Mouse (Mus musculus) heart, postnatal 4 days (tissue): ENCODE results near the gene Ptgis. TPM values are rescaled to one million over a fixed set of nuclear protein-coding genes. Genes with fewer than 3 reads are reported as not detected.

Experiments used
- DNase-seq: peaks from one replicate; pipeline ENCODE4 v3.0.0; 2021
- total RNA-seq, 2 experiments: library from RNA; stranded (reverse); gene quantifications; 2 replicates each; pipeline ENCODE4 v1.2.3; 2021

The Ptgis gene
- total RNA-seq = 10 to 100 TPM; 36.7 to 40.9 TPM

DNA sequence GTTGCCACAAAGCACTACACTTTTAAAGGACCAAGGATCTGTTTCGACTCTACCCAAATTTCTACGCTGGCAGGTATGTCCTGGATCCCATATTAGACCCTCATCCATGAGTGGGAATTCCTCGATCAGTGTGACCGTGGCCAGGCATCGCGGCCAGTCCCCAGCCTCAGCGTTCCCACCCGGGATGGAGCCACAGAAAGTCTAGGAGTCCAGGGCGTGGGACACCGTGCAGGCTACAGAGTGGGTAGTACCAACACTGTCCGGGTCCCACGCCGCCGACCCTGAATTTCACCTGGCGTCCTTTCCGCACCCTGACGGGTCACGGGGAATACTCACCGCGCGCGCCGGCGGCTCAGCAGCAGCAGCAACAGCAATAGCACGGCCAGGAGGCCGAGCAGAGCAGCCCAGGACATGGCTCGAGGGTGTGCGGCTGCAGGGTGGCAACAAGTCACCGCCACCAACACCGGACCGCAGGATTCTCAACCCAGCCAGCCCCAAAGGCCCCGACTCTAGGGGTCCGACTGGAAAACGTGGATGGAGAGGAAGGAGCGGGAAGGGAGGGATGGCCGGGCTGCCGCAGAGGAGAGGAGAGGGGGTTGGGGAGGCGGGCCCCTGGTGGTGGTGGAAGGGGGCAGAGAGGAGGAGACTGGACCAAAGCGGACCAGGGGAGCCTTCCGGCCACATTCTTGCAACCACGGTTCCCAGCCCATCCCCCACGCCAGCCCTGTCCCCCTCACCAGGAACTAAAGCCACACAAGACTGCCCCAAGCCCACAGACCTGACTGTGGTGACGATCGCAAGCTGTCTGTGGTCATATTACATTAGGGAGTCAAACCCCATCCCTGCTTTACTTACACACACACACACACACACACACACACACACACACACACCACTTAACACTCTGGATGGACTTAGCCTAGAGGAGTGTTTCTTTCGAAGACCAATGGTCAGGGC is at the start of gene Ptgis:
Gene Ptgis, minus strand, starts transcription at position 597 of the 957 bp plus-strand sequence.
- DNase-seq = peak; percentile 69

DNA sequence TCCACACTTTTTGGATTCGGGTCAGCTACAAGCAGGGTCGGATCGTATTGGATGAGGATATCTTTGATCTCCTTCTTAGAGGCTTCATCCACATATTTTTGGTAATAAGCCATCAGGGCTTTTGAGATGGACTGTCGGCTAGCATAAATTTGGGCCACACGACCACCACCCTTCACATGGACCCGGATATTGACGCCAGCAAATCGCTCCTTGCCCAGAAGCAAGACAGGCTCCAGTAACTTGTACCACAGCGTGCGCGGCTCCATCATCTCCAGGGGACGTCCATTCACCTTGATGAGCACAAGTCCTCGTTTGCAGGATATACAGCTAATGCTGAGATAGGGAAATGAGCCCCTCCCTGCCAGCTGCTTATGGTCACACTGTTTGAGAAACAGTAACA is 41.1 kb upstream of the Ptgis start:
- DNase-seq = peak; percentile 3

DNA sequence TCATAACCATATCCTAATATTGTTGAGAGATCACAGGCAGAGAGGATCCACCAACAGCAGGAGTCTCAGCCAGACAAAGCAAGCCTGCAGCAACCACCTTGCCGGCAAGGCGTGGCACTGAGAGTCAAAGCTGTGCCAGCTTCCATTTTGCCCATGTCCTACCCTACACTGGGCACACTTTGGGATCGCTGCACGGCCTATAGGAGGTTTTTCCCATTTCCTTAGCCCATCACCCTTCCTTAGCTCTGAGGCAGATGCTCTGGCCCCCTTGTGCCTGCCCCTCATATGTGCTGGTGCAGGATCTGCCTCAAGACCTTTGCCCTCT is 40.5 kb upstream of the Ptgis start:
- DNase-seq = no peak

DNA sequence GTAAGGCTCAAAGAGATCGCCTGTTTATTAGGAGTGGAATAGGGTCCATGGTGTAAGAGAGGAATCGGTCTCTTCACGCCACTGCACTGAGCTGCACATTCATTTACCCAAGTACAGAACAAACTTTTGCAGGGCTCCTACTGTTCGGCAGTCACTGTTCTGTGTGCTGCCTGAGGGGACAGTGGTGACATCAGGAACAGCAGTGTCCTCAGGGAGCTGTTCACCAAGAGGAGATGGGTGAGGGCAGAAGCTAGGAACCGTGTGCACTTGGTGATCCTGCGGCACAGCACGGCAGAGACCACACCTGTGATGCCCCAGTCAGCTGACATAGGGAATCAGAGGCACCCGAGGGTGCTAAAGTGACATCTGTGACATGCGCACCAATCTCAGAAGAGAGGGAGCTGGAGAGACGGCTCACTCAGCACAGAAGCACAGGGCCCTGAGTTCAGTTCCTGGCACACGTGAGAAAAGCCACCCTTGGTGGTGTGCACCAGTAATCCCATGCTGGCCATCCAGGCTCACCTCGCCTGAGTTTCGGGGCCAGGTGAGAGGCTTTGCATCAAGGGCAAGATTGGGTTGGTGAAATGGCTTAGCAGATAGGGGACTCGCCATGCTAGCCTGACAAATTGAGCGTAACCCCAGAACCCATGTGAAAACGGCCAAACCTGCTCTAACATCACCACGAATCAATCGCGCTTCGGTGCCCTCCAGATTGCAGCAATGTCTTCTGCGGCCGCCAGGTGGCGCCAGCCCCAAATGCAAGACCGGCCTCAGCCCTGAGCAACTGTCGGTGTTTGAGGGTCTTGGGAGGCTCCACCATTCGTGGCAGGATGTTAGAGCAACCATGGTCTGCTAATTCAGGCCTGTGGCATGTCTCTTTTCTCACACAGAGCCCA is 39.9 kb upstream of the Ptgis start:
- DNase-seq = peak; percentile 84

DNA sequence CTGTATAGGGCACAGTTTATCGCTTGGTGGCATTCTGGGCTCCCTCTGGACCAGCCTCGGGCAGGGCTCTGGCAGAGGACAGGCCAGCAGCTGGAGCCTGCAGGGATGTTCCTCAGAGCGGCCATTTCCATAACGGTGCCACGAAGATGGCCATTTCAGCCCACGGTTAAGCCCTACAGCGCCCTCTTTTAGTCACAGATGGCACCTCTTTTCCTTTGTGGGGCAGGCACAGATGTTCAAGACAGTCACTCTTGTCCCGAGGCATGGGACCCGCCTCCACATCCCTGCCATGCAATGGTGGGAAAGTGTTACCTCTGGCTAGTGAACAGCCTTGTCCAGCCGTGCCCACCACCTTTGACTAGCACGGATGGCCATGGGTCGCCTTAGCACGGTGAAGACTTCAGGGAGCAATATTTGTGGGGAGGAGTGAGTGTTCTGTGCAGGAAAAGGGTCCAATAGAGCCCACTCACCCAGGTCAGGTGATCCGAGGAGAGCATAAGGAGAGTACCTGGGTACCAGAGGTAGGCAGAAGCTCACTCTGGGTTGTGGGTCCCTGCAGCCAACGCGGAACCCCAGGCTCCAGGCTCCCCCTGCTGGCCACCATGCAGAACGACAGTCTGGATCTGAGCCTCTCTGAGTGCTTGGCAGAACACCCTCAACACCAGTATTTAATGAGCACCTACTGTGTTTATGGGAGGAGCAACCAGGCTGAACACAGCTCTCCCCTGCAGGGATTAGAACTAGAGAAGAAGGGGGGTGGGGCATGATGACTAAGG is 38.5 kb upstream of the Ptgis start:
- DNase-seq = peak; percentile 80

DNA sequence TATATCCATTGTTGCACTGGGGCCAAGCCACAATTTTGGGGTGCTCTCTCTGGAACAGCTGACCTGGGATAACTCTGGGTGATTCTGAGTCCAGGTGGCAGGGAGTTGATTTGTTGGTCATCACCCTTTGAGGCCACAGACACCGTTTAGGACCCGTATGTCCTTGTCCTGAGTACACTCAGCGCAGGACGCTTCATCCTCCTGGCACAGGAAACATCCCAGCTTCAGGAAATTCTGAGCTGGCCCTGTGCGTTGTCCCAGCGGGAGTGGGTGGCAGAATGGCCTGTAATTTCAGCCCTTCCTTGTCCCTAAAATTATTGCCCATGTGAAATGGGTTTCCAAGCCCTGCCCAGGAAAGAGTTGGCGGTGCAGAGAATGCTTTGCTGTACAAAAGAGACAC is 37.6 kb upstream of the Ptgis start:
- DNase-seq = peak; percentile 3

DNA sequence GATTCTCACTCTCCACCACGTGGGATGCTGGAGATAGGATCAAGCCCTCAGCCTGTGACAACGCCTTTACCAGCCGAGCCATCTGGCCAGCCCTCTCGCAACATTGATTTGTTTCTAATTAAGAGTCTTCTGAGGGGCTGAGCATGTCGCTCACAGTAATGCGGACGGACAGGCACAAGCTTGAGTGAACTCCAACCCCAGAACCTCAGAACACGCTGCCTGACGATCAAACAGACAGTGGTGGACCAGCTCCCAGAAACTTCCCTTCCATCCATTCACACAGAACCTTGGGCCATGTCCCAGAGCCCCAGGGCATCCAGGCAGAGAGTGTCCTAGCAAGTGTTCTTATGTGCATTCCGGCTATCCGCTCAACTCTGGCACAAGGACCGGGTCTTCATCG is 36.6 kb upstream of the Ptgis start:
- DNase-seq = peak; percentile 3

DNA sequence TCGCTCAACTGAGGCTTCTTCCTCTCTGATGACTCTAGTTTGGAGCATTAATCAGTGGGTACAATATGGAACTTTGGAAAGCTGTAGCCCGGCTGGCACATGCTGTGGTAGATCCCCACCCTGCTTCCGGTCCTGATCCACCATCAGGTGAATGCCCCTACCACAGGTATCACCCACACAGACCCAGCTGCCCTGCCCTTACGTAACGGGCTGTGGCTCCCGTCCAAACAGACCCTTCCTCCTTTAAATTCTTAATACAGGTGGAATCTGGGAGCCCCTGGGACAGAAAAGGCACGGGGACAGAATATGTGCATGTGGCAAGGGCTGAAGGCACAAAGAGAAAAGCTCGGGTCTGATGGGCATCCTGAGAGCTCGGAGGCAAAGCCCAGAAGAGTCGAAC is 35.5 kb upstream of the Ptgis start:
- peak; percentile 4 for DNase-seq

DNA sequence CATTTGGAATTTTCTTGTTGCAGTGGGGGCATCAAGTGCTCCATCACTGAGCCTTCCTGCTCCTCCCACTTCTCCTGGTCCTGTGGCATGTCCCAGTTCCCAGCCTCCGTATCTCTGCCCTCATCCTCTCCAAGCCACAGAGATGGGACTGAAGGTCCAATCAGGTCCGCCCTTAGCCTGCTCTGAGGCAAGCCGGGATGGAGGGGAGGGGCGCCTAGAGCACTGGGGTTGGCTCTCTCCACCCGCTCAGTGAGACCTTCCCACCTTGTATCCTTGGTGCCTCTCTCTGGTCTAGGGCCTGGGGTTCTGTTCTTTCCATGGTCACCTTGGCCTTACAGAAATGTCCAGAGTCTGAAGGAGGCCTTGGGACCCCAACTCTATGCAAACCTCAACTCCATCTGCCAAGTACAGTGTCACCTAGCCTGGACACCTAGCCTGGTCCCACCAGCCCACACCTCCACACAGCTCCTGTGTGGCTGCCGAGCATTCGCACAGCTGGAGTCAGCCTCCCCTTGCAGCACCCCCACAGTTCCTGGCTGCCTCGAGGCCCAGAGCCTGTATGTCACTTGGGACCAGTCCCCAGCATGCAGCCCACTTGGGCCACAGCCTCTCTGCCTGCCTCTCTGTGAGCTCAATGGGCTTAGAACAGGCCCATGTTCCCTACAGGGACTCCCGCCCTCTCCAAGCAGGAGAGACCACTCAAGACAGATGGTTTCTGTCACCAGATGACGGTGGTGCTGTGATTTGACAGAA is 34.5 kb upstream of the Ptgis start:
- DNase-seq = peak; percentile 4

DNA sequence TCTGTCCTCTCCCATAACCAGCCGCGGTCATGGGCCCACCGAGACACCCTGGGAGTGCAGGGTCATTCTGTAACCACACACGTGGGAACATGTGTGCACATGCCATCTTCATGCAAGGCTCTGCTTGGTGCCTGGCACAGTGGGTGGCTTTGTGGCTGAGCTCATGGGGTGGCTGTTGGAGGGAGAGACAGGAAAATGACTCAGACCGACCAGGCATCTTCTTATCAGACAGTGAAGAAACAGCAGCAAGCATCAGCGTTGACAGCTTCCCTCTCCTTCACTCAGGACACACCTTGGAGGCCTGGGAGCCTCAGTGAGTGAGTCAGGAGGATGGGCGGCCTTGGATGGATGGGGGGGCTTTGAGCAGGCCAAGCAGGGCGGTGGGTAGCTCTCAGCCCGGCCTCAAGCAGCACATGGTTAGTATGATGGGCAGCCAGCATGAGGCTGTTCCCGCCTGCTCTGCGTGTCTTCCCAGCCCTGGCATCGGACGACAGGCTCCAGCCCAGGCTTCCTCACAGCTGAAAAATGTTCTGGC is 32.9 kb upstream of the Ptgis start:
- peak; percentile 13 for DNase-seq

DNA sequence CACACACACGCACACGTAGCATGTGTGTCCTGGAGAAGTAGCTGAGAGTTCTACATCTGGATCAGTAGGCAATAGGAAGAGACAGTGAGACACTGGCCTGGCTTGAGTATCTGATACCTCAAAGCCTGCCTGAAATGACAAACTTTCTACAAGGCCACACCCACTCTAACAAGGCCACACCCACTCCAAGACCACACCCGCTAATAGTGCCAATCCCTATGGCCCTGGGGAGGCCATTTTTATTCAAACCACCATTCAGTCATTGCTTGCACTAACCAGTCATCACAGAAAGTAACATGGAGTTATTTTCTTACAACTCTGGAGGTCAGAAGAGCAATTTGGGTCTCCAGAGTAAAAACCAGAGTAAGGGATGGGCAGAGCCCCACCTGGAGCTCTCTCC is 32.3 kb upstream of the Ptgis start:
- DNase-seq = peak; percentile 4

DNA sequence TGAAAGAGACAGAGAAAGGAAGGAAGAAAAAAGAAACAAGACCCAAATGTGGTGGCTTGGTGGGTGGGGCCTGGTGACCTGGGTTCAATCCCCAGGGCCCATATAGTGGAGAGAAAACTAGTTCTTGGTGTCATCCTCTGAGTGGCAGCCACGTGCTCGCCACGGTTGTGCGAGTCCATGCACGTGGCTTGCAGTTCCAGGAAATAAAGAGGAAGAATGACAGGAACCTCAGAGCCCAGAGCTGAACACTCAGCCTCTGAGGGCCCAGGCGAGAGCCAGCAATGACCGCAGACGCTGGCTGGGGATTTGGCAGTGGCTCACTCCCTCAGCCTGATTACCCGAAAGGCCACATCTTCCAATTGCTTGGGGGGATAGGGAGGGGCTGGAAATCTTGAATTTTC is 30.7 kb upstream of the Ptgis start:
- DNase-seq = peak; percentile 70

DNA sequence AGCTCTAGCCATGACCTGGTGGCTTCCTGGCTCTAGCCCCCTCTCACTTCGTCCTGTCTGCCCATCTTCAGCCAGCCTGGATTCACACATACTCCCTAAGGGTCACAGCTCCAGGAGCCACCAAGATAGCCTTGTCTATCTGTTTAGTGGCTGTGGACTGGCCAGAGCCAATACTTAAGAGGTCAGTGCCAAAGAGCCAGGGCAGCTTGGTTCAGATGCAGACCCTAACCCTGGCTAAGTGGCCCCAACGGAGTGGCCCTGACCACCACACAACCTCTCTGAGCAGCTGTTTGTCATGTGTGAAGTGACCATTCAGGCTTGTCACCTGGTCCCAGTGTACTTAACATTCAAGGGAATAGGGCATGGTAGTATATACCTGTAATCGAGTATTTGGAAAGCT is 30.1 kb upstream of the Ptgis start:
- peak; percentile 3 for DNase-seq

DNA sequence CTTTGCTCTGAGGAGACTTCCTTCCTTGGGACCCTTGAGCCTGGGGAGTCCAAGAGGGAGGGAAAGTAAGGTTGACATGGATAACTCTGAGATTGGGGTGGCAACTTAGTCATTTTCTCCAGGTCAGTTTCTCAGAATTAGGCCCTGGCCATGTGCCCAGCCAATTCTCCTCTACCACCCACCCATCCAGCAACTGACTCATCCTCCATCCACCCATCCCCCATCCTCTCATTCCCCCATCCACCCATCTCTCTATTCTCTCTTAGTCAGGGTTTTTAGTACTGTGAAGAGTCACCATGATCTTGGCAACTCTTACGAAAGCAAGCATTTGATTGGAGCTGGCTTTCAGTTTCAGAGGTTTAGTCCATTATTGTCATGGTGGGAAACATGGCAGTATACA is 28.3 kb upstream of the Ptgis start:
- peak; percentile 5 for DNase-seq

DNA sequence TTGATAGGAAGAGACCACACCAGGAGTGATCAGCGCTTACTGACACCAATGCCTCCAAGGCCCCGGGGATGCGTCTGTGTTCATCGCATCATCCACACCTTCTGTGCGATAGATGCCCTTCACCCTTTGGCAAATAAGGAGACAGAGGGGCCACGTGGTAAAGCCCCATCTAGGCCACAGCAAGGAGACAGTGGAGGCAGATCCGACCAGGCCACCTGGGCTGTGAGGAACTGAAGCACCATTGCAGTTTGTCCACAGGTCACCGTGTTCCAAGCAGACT is 27.9 kb upstream of the Ptgis start:
- no peak for DNase-seq

DNA sequence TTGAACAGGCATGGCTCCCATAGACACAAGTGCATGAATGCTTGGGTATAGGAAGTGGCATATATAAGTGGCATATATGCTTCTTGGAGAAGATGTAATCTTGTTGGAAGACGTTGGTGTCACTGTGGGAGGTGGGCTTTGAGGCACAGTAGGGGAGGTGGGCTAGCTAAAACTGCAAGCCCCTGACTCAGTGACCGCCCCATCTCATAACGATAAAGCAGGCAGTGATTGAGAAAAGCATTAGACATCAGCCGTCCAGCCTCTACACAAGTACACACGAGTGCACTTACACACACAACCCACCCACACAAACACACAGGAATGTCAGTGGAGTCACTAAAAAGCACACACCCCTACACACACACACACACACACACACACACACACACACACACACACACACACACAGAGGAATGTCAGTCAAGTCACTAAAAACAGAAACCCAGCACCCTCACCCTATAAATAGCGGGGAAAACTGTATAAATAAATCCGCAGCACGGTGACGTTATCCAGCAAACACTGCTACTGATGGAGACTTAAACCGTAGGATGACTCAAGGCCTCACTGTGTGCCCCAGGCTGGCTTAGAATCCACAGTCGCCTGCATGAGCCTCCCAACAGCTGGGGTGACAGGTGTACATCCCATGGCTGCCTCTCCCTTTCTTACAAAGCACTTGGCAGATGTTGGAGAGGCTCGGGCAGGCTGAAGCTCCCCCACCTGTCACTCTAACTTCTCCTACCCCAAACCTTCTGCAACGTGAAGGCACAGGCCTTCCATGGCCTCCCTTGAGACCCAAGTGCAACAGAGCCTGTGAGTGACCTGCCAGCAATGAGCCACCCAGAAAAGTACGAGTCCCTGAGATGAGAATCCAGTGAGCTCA is 27.4 kb upstream of the Ptgis start:
- peak; percentile 24 for DNase-seq

DNA sequence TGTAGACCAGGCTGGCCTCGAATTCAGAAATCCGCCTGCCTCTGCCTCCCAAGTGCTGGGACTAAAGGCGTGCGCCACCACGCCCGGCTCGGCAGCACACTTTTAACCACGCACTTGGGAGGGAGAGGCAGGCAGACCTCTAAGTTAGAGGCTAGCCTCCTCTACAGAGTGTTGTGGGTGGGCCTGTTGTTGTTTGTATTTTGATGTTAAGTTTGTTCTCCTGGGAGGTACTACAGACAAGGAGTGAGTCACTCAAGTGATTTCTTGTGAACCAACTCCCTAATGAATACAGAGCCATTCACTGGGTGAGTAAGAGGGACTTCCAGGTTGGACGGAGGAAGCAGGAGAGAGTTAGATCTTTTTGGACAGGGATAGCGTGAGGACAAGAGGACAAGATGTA is 25.8 kb upstream of the Ptgis start:
- DNase-seq = no peak

DNA sequence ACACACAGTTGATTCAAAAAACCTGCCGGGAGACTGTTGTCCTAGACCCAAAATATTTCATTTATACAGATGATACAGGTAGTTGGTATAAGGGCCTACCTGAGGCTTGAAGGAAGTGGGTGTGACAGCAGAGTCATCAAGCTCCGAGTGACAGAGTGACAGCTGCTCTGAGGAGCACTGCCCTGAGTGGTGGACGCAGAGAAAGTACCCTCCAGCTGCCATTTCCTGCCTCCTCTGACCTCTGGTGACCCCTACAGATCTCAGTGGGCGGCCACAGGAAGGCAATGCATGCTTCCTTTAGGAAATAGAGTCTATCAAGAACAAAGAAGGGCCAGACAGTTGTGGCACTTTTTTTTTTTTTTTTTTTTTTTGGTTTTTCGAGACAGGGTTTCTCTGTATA is 25.4 kb upstream of the Ptgis start:
- peak; percentile 6 for DNase-seq

DNA sequence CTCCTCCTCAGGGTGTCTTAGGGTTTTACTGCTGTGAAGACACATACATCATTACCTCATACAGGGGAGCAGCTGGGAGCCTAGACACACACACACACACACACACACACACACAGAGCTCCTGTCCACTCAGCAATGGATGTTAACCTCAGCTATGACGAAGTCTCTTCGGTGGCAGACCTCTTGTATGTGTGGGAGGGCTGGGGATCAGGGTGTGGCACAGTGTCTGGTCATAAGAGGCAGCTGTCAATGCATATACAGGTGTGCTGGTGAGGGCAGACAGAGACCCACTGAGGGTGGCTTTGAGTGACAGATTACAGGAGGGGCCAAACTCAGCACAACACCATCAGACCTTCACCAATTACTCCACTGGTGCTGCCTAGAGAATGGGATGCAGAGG is 24.6 kb upstream of the Ptgis start:
- peak; percentile 3 for DNase-seq

DNA sequence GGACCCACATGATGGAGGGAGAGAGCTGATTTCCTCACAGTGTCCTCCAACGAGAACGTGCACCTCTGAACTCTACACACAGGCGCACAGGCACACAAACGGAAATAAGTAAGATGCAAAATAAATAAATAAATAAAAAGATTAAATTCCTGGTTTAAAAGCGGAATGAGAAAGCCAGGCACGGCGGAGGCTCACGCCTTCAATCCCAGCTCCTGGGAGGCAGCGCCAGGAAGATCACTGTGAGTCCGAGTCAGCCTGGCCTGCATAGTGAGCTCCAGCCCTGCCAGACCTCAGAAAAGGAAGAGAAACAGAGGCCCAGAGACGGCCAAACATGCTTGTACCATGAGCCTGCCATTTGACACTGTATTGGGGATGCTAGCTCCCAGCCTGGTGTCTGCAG is 23.5 kb upstream of the Ptgis start:
- DNase-seq = peak; percentile 5
